Mouse (Mus musculus): ENCODE data around the gene Arhgef2.

Arhgef2 gene

GRCm38 (mm10) chr3:88658441-88659127 lies 52.8 kb downstream of the Arhgef2 start:
- DNase-seq (ENCODE audit: inconsistent age in 2 of 2, low spot score in 1 of 2) = no peak

GRCm38 (mm10) chr3:88659798-88660197 lies 54.0 kb downstream of the Arhgef2 start:
- DNase-seq (ENCODE audit: inconsistent age in 2 of 2, low spot score in 1 of 2) = no peak

- DNase-seq (ENCODE audit: inconsistent age in 2 of 2, low spot score in 1 of 2) = no peak
These were observed 58.3 kb downstream of the Arhgef2 start for GRCm38 (mm10) chr3:88664095-88664494.

GRCm38 (mm10) chr3:88677399-88677798 lies 71.6 kb downstream of the Arhgef2 start:
- peak; percentile 64 to 91 for DNase-seq (ENCODE audit: inconsistent age in 2 of 2, low spot score in 1 of 2)

- no peak for DNase-seq (ENCODE audit: inconsistent age in 2 of 2, low spot score in 1 of 2)
These were observed 78.0 kb downstream of the Arhgef2 start for GRCm38 (mm10) chr3:88683814-88684213.

GRCm38 (mm10) chr3:88684236-88684979 lies 78.6 kb downstream of the Arhgef2 start:
- DNase-seq (ENCODE audit: inconsistent age in 2 of 2, low spot score in 1 of 2) = peak in 1 of 2 experiments; percentile 27

GRCm38 (mm10) chr3:88684980-88685941 lies 79.5 kb downstream of the Arhgef2 start, which contains the start of gene Khdc4:
TSS of gene Khdc4 (plus strand) at chr3:88685803.
- peak; percentile 98 to 99 for DNase-seq (ENCODE audit: inconsistent age in 2 of 2, low spot score in 1 of 2)

GRCm38 (mm10) chr3:88685958-88686451 lies 80.2 kb downstream of the Arhgef2 start:
- DNase-seq (ENCODE audit: inconsistent age in 2 of 2, low spot score in 1 of 2) = no peak

- peak; percentile 28 to 64 for DNase-seq (ENCODE audit: inconsistent age in 2 of 2, low spot score in 1 of 2)
These were observed 81.2 kb downstream of the Arhgef2 start for GRCm38 (mm10) chr3:88686734-88687611.

GRCm38 (mm10) chr3:88689079-88689478 lies 83.3 kb downstream of the Arhgef2 start:
- DNase-seq (ENCODE audit: inconsistent age in 2 of 2, low spot score in 1 of 2) = no peak

GRCm38 (mm10) chr3:88695545-88695944 lies 89.8 kb downstream of the Arhgef2 start:
- no peak for DNase-seq (ENCODE audit: inconsistent age in 2 of 2, low spot score in 1 of 2)
